Mouse (Mus musculus) testis, adult 2 months (tissue): Measurements from ENCODE around the gene Col16a1.

Source experiments
- CTCF ChIP-seq: fragments of 200-500 bp; IDR thresholded peaks from 2 replicates; pipeline ENCODE4 v1.5.1; 2012; ENCODE audit warnings: low read depth, mild to moderate bottlenecking, inconsistent platforms, low read length, moderate library complexity; ENCODE audit not compliant: control insufficient read depth, insufficient read depth, insufficient replicate concordance
- POLR2A ChIP-seq: fragments of 200-500 bp; IDR thresholded peaks from 2 replicates; pipeline ENCODE4 v1.6.1; 2012; ENCODE audit warnings: low read depth, mild to moderate bottlenecking, inconsistent platforms, low read length, moderate library complexity; ENCODE audit not compliant: control insufficient read depth

- TF ChIP-seq POLR2A (no peak), CTCF (no peak)
Measured at GRCm38 (mm10) chr4:130125164-130125563, 77.5 kb downstream of the Col16a1 start.
